Mouse (Mus musculus): ENCODE measurements around the gene Caln1. TPM values are rescaled to one million over a fixed set of nuclear protein-coding genes. Genes with fewer than 3 reads are reported as not detected.

Gene Caln1
- 3.8 and 4.2 TPM in 2 replicates for polyA plus RNA-seq (2015; fragmentation: Nextera tagmentation; extraction: Ambion mirVana)

- Histone ChIP-seq H3K27ac (no peak within 1 kb of the TSS), H3K9ac (no peak within 1 kb of the TSS), H3K9me3 (0 out of 2 replicates have a peak, but pooled peaks cover 5% of the 10 kb centered on the region), H3K27me3 (no peaks in the 10 kb centered on the region), H3K4me1 (no peaks in the 10 kb centered on the region), H3K36me3 (no peaks in the 10 kb centered on the region), H3K4me3 (no peak within 1 kb of the TSS), H3K4me2 (replicated peaks) (no peak within 1 kb of the TSS)
- WGBS, result 77% methylated on average over 11 of the region's 11 CpGs
- no peak for ATAC-seq (ENCODE audit: low FRiP score, low read depth)
Measured at GRCm38 (mm10) chr5:130369237-130369636, at the start of gene Caln1. Caln1 (plus strand) TSS chr5:130369455.

- H3K9ac ChIP-seq, result no peak overlapping the region
- 89% methylated on average over 5 of the region's 5 CpGs for WGBS
- no peak for ATAC-seq (ENCODE audit: low FRiP score, low read depth)
Measured at GRCm38 (mm10) chr5:130319783-130320182, 49.5 kb upstream of the Caln1 start.

GRCm38 (mm10) chr5:130320485-130320884, 48.8 kb upstream of the Caln1 start:
- Histone ChIP-seq H3K4me1 (peaks cover 21% of the 10 kb centered on the region), H3K4me2 (replicated peaks) (no peak overlapping the region), H3K9ac (no peak overlapping the region), H3K27me3 (no peaks in the 10 kb centered on the region), H3K27ac (no peak overlapping the region), H3K4me3 (no peak overlapping the region), H3K36me3 (peaks cover 41% of the 10 kb centered on the region), H3K9me3 (peaks cover 7% of the 10 kb centered on the region)
- ATAC-seq (ENCODE audit: low FRiP score, low read depth), result no peak
- 72% methylated on average over 3 of the region's 3 CpGs for WGBS

More at GRCm38 (mm10) chr5:130319783-130320182, 49.5 kb upstream of the Caln1 start:
- peaks cover 6% of the 10 kb centered on the region for H3K9me3 ChIP-seq
- H3K27ac ChIP-seq, result no peak overlapping the region
- H3K27me3 ChIP-seq, result no peaks in the 10 kb centered on the region
- H3K4me1 ChIP-seq, result peaks cover 21% of the 10 kb centered on the region
- no peak overlapping the region for H3K4me2 ChIP-seq (replicated peaks)
- no peak overlapping the region for H3K4me3 ChIP-seq
- H3K36me3 ChIP-seq, result peaks cover 39% of the 10 kb centered on the region

GRCm38 (mm10) chr5:130325486-130325885, 43.8 kb upstream of the Caln1 start:
- Histone ChIP-seq H3K9ac (no peak overlapping the region), H3K4me2 (replicated peaks) (no peak overlapping the region), H3K9me3 (peaks cover 7% of the 10 kb centered on the region), H3K36me3 (peaks cover 38% of the 10 kb centered on the region), H3K27me3 (no peaks in the 10 kb centered on the region), H3K4me1 (peaks cover 25% of the 10 kb centered on the region), H3K27ac (no peak overlapping the region), H3K4me3 (no peak overlapping the region)
- WGBS, result 95% methylated on average over 8 of the region's 8 CpGs
- no peak for ATAC-seq (ENCODE audit: low FRiP score, low read depth)

- ATAC-seq (ENCODE audit: low FRiP score, low read depth), result no peak
- Histone ChIP-seq H3K4me3 (no peak overlapping the region), H3K4me1 (peaks cover 4% of the 10 kb centered on the region; the same call in 1 of the 2 replicates), H3K36me3 (peaks cover 38% of the 10 kb centered on the region), H3K9me3 (peaks cover 7% of the 10 kb centered on the region), H3K27ac (no peak overlapping the region), H3K4me2 (replicated peaks) (no peak overlapping the region), H3K27me3 (no peaks in the 10 kb centered on the region), H3K9ac (no peak overlapping the region)
- WGBS, result 38% methylated on average over 6 of the region's 6 CpGs
Measured at GRCm38 (mm10) chr5:130327615-130328263, 41.5 kb upstream of the Caln1 start.

GRCm38 (mm10) chr5:130328366-130328765, 40.9 kb upstream of the Caln1 start:
- Histone ChIP-seq H3K4me1 (peaks cover 4% of the 10 kb centered on the region; the same call in 1 of the 2 replicates), H3K27ac (no peak overlapping the region), H3K4me2 (replicated peaks) (no peak overlapping the region), H3K36me3 (peaks cover 38% of the 10 kb centered on the region), H3K9ac (no peak overlapping the region), H3K4me3 (no peak overlapping the region), H3K9me3 (peaks cover 7% of the 10 kb centered on the region), H3K27me3 (no peaks in the 10 kb centered on the region)
- ATAC-seq (ENCODE audit: low FRiP score, low read depth), result no peak
- WGBS, result 76% methylated on average over 9 of the region's 9 CpGs

- H3K4me1 ChIP-seq, result peaks cover 4% of the 10 kb centered on the region; the same call in 1 of the 2 replicates
- no peak overlapping the region for H3K27ac ChIP-seq
- H3K4me2 ChIP-seq (replicated peaks), result no peak overlapping the region
- no peaks in the 10 kb centered on the region for H3K27me3 ChIP-seq
- ATAC-seq (ENCODE audit: low FRiP score, low read depth), result no peak
- 76% methylated on average over 2 of the region's 2 CpGs for WGBS
- no peaks in the 10 kb centered on the region for H3K9me3 ChIP-seq
- peaks cover 34% of the 10 kb centered on the region for H3K36me3 ChIP-seq
- H3K4me3 ChIP-seq, result no peak overlapping the region
- H3K9ac ChIP-seq, result no peak overlapping the region
Measured at GRCm38 (mm10) chr5:130329889-130330288, 39.4 kb upstream of the Caln1 start.

- H3K4me2 ChIP-seq (replicated peaks), result no peak overlapping the region
- 85% methylated on average over 4 of the region's 4 CpGs for WGBS
- H3K4me3 ChIP-seq, result no peak overlapping the region
- peaks cover 4% of the 10 kb centered on the region; the same call in 1 of the 2 replicates for H3K4me1 ChIP-seq
- H3K27me3 ChIP-seq, result no peaks in the 10 kb centered on the region
- no peak for ATAC-seq (ENCODE audit: low FRiP score, low read depth)
- H3K9ac ChIP-seq, result no peak overlapping the region
- no peaks in the 10 kb centered on the region for H3K9me3 ChIP-seq
- no peak overlapping the region for H3K27ac ChIP-seq
- peaks cover 34% of the 10 kb centered on the region for H3K36me3 ChIP-seq
Measured at GRCm38 (mm10) chr5:130330801-130331200, 38.5 kb upstream of the Caln1 start.

- H3K36me3 ChIP-seq, result peaks cover 36% of the 10 kb centered on the region
- no peaks in the 10 kb centered on the region for H3K27me3 ChIP-seq
- peaks cover 4% of the 10 kb centered on the region; the same call in 1 of the 2 replicates for H3K4me1 ChIP-seq
- H3K4me2 ChIP-seq (replicated peaks), result no peak overlapping the region
- no peak for ATAC-seq (ENCODE audit: low FRiP score, low read depth)
- H3K9me3 ChIP-seq, result no peaks in the 10 kb centered on the region
- no peak overlapping the region for H3K4me3 ChIP-seq
- WGBS, result 55% methylated on average over 4 of the region's 4 CpGs
- no peak overlapping the region for H3K27ac ChIP-seq
- no peak overlapping the region for H3K9ac ChIP-seq
Measured at GRCm38 (mm10) chr5:130331206-130331605, 38.0 kb upstream of the Caln1 start.

- Histone ChIP-seq H3K9ac (no peak overlapping the region), H3K4me3 (no peak overlapping the region), H3K27ac (no peak overlapping the region), H3K27me3 (no peaks in the 10 kb centered on the region), H3K9me3 (no peaks in the 10 kb centered on the region), H3K4me1 (no peaks in the 10 kb centered on the region), H3K4me2 (replicated peaks) (no peak overlapping the region), H3K36me3 (peaks cover 48% of the 10 kb centered on the region)
- 94% methylated on average over 7 of the region's 7 CpGs for WGBS
- ATAC-seq (ENCODE audit: low FRiP score, low read depth), result no peak
Measured at GRCm38 (mm10) chr5:130333566-130333965, 35.7 kb upstream of the Caln1 start.

GRCm38 (mm10) chr5:130333971-130334370, 35.3 kb upstream of the Caln1 start:
- peaks cover 45% of the 10 kb centered on the region for H3K36me3 ChIP-seq
- no peak overlapping the region for H3K27ac ChIP-seq
- no peak for ATAC-seq (ENCODE audit: low FRiP score, low read depth)
- no peaks in the 10 kb centered on the region for H3K27me3 ChIP-seq
- WGBS, result 90% methylated on average over 11 of the region's 11 CpGs
- H3K9ac ChIP-seq, result no peak overlapping the region
- no peak overlapping the region for H3K4me3 ChIP-seq
- H3K4me1 ChIP-seq, result no peaks in the 10 kb centered on the region
- no peak overlapping the region for H3K4me2 ChIP-seq (replicated peaks)
- H3K9me3 ChIP-seq, result no peaks in the 10 kb centered on the region

GRCm38 (mm10) chr5:130335462-130335861, 33.8 kb upstream of the Caln1 start:
- Histone ChIP-seq H3K4me1 (no peaks in the 10 kb centered on the region), H3K27ac (no peak overlapping the region), H3K9ac (no peak overlapping the region), H3K4me2 (replicated peaks) (no peak overlapping the region), H3K27me3 (no peaks in the 10 kb centered on the region), H3K4me3 (no peak overlapping the region), H3K9me3 (no peaks in the 10 kb centered on the region), H3K36me3 (peaks cover 42% of the 10 kb centered on the region)
- WGBS, result 96% methylated on average over 4 of the region's 4 CpGs
- ATAC-seq (ENCODE audit: low FRiP score, low read depth), result no peak

GRCm38 (mm10) chr5:130340656-130341055, 28.6 kb upstream of the Caln1 start:
- ATAC-seq (ENCODE audit: low FRiP score, low read depth), result no peak
- Histone ChIP-seq H3K27ac (no peak overlapping the region), H3K36me3 (peaks cover 62% of the 10 kb centered on the region), H3K9me3 (0 out of 2 replicates have a peak, but pooled peaks cover 5% of the 10 kb centered on the region), H3K4me2 (replicated peaks) (no peak overlapping the region), H3K27me3 (no peaks in the 10 kb centered on the region), H3K4me3 (no peak overlapping the region), H3K4me1 (no peaks in the 10 kb centered on the region), H3K9ac (no peak overlapping the region)
- 93% methylated on average over 15 of the region's 15 CpGs for WGBS

All from limb, embryonic 13.5 days (tissue).